Mouse (Mus musculus): ENCODE data around the gene A030005L19Rik. TPM values are rescaled to one million over a fixed set of nuclear protein-coding genes. Genes with fewer than 3 reads are reported as not detected.
"Not testable (repeated sequence)": the region's sequence is repeated elsewhere in the genome, so short reads cannot be mapped to it uniquely, and the experiment has no call there.

The A030005L19Rik gene
- polyA plus RNA-seq, 1 experiment from 2014 or later = not detected

DNA sequence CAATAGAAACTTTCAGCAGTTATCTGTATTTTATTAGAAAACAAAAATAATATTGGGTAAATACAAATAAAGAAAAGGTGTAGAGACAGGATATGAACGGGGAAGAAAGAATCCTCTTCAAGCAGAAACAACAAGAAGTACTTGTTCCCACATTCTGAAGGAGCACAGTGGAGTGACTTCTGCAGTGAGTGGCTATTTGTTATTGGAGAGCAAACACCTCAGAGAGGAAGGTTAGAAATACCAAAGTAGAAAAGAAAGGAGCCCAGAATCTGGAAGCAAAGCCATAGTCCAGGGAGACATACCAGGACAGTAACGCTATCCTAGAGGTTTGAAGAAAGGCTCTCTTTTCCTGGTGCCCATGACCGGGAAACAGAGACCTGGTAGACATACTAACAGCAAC lies 17.4 kb downstream of the A030005L19Rik start:
- not testable (repeated sequence) for H3K27me3 ChIP-seq (ENCODE audit: insufficient read depth, low read length); H3K36me3 ChIP-seq (ENCODE audit: insufficient read depth, low read length); ATAC-seq (ENCODE audit: low FRiP score, low TSS enrichment); H3K4me1 ChIP-seq (ENCODE audit: insufficient read depth, low read length); H3K9me3 ChIP-seq (ENCODE audit: low read length); H3K27ac ChIP-seq (ENCODE audit: low read length); H3K4me3 ChIP-seq (ENCODE audit: low read length); H3K4me2 ChIP-seq (replicated peaks; ENCODE audit: low read depth, low read length); H3K9ac ChIP-seq (replicated peaks; ENCODE audit: low read length)
- 77% methylated on average over 2 of the region's 3 CpGs for WGBS

DNA sequence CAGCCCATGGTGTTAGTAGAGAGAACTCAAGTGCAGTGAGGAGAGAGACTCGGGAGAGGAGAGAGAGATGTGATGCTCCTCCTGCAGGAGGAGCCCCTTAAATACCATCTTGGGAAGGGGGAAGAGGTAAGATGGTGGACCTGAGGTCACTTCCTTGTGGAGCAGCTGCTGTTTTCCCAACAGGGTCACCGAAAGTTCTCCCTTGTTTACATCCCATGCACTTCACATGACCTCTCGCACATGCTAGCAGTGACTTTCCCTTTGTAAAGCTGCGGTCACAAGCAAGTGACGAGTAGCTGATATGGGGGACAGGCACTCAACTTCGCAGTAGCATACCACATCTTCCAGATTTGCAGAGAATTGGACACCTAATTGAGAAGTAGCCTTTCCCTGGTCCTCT lies 18.2 kb downstream of the A030005L19Rik start, which contains the start of gene Gm6217:
TSS of gene Gm6217 (minus strand) at position 74 of the 400 bp plus-strand sequence.
- H3K9me3 ChIP-seq (ENCODE audit: low read length); H3K27ac ChIP-seq (ENCODE audit: low read length); H3K36me3 ChIP-seq (ENCODE audit: insufficient read depth, low read length); ATAC-seq (ENCODE audit: low FRiP score, low TSS enrichment); H3K9ac ChIP-seq (replicated peaks; ENCODE audit: low read length); H3K27me3 ChIP-seq (ENCODE audit: insufficient read depth, low read length); H3K4me3 ChIP-seq (ENCODE audit: low read length); H3K4me2 ChIP-seq (replicated peaks; ENCODE audit: low read depth, low read length); H3K4me1 ChIP-seq (ENCODE audit: insufficient read depth, low read length): not testable (repeated sequence)
- no CpG with 5 or more reads among the region's 6 CpGs for WGBS

DNA sequence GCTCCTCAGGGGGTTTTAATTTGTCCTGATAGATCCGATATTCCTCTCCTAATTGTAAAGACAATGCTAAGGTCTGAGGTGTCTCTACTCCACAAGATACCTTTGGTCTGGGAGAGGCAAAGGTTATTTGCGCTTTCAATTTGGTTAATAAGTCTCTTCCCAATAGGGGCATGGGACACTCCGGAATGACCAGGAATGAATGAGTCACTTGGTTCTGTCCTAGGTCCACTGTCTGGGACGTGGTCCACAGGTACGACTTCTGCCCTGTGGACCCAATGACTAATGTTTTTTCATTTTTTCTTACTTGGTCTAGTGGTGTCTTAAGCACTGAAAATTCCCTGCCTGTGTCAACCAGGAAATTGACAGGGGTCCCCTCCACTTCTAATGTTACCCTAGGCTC lies 25.5 kb downstream of the A030005L19Rik start:
- Histone ChIP-seq H3K9me3 (ENCODE audit: low read length) (peaks cover 11% of the 10 kb centered on the region), H3K27me3 (ENCODE audit: insufficient read depth, low read length) (no peaks in the 10 kb centered on the region), H3K4me1 (ENCODE audit: insufficient read depth, low read length) (no peaks in the 10 kb centered on the region), H3K27ac (ENCODE audit: low read length) (no peak overlapping the region), H3K4me3 (ENCODE audit: low read length) (no peak overlapping the region), H3K36me3 (ENCODE audit: insufficient read depth, low read length) (no peaks in the 10 kb centered on the region), H3K4me2 (replicated peaks; ENCODE audit: low read depth, low read length) (no peak overlapping the region), H3K9ac (replicated peaks; ENCODE audit: low read length) (no peak overlapping the region)
- ATAC-seq (ENCODE audit: low FRiP score, low TSS enrichment) = no peak
- 93% methylated on average over 5 of the region's 5 CpGs for WGBS

DNA sequence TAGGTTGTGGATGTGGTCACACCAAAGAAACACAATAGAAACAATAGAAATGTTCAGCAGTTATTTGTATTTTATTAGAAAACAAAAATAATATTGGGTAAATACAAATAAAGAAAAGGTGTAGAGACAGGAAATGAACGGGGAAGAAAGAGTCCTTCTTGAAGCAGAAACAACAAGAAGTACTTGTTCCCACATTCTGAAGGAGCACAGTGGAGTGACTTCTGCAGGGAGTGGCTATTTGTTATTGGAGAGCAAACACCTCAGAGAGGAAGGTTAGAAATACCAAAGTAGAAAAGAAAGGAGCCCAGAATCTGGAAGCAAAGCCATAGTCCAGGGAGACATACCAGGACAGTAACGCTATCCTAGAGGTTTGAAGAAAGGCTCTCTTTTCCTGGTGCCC lies 29.4 kb downstream of the A030005L19Rik start:
- H3K4me1 ChIP-seq (ENCODE audit: insufficient read depth, low read length); H3K9ac ChIP-seq (replicated peaks; ENCODE audit: low read length); H3K36me3 ChIP-seq (ENCODE audit: insufficient read depth, low read length); H3K4me3 ChIP-seq (ENCODE audit: low read length); H3K9me3 ChIP-seq (ENCODE audit: low read length); H3K27me3 ChIP-seq (ENCODE audit: insufficient read depth, low read length); ATAC-seq (ENCODE audit: low FRiP score, low TSS enrichment); H3K4me2 ChIP-seq (replicated peaks; ENCODE audit: low read depth, low read length); H3K27ac ChIP-seq (ENCODE audit: low read length): not testable (repeated sequence)
- WGBS = 64% methylated on average over 1 of the region's 2 CpGs

DNA sequence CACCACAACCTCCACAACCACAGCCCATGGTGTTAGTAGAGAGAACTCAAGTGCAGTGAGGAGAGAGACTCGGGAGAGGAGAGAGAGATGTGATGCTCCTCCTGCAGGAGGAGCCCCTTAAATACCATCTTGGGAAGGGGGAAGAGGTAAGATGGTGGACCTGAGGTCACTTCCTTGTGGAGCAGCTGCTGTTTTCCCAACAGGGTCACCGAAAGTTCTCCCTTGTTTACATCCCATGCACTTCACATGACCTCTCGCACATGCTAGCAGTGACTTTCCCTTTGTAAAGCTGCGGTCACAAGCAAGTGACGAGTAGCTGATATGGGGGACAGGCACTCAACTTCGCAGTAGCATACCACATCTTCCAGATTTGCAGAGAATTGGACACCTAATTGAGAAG lies 30.2 kb downstream of the A030005L19Rik start, which contains the start of gene A030003K21Rik:
TSS of gene A030003K21Rik (minus strand) at position 94 of the 400 bp plus-strand sequence.
- not testable (repeated sequence) for H3K36me3 ChIP-seq (ENCODE audit: insufficient read depth, low read length); H3K9me3 ChIP-seq (ENCODE audit: low read length); H3K27me3 ChIP-seq (ENCODE audit: insufficient read depth, low read length); ATAC-seq (ENCODE audit: low FRiP score, low TSS enrichment); H3K4me2 ChIP-seq (replicated peaks; ENCODE audit: low read depth, low read length); H3K4me3 ChIP-seq (ENCODE audit: low read length); H3K4me1 ChIP-seq (ENCODE audit: insufficient read depth, low read length); H3K9ac ChIP-seq (replicated peaks; ENCODE audit: low read length); H3K27ac ChIP-seq (ENCODE audit: low read length)
- WGBS = no CpG with 5 or more reads among the region's 6 CpGs

DNA sequence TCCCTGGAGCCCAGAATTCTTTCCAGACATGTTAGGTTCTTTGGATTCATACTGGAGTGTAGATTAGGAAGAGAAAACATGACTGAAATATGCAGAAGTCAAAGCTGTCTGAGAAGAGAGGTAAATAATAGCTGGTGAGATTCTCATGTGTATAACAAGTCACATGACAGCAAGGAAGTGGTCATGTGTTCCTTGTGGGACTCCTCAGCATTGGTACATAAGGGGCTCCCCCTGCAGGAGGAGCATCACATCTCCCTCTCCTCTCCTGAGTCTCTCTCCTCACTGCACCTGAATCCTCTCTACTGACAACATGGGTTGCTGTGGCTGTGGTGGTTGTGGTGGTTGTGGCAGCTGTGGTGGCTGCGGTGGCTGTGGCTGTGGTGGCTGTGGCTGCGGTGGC lies 32.9 kb downstream of the A030005L19Rik start:
- H3K27ac ChIP-seq (ENCODE audit: low read length); H3K4me2 ChIP-seq (replicated peaks; ENCODE audit: low read depth, low read length); H3K9ac ChIP-seq (replicated peaks; ENCODE audit: low read length); H3K27me3 ChIP-seq (ENCODE audit: insufficient read depth, low read length); H3K4me3 ChIP-seq (ENCODE audit: low read length); H3K36me3 ChIP-seq (ENCODE audit: insufficient read depth, low read length); ATAC-seq (ENCODE audit: low FRiP score, low TSS enrichment); H3K9me3 ChIP-seq (ENCODE audit: low read length); H3K4me1 ChIP-seq (ENCODE audit: insufficient read depth, low read length): not testable (repeated sequence)
- WGBS = 100% methylated on average over 2 of the region's 2 CpGs

DNA sequence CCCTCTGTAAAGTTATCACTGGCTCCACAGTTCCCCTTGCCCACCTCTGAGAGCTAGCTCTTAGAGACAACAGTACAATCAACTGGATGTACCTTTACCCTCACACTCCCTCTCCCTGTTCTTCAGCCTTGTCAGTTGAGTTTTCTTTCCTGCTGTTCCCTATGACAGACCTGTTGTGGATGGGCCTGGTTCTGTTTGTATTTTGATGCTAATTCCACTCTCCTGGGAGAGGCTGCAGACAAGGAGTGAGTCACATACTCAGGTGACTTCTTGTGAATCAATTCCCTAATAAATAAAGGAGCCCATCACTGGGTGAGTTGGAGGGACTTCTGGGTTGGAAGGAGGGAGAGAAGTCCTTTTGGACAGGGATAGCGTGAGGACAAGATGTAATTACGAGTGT lies 35.5 kb downstream of the A030005L19Rik start:
- no peaks in the 10 kb centered on the region for H3K4me1 ChIP-seq (ENCODE audit: insufficient read depth, low read length)
- H3K4me2 ChIP-seq (replicated peaks; ENCODE audit: low read depth, low read length) = no peak overlapping the region
- H3K36me3 ChIP-seq (ENCODE audit: insufficient read depth, low read length) = no peaks in the 10 kb centered on the region
- H3K4me3 ChIP-seq (ENCODE audit: low read length) = no peak overlapping the region
- WGBS = 88% methylated on average over 2 of the region's 2 CpGs
- H3K27ac ChIP-seq (ENCODE audit: low read length) = no peak overlapping the region
- no peaks in the 10 kb centered on the region for H3K9me3 ChIP-seq (ENCODE audit: low read length)
- ATAC-seq (ENCODE audit: low FRiP score, low TSS enrichment) = no peak
- H3K27me3 ChIP-seq (ENCODE audit: insufficient read depth, low read length) = no peaks in the 10 kb centered on the region
- H3K9ac ChIP-seq (replicated peaks; ENCODE audit: low read length) = no peak overlapping the region

DNA sequence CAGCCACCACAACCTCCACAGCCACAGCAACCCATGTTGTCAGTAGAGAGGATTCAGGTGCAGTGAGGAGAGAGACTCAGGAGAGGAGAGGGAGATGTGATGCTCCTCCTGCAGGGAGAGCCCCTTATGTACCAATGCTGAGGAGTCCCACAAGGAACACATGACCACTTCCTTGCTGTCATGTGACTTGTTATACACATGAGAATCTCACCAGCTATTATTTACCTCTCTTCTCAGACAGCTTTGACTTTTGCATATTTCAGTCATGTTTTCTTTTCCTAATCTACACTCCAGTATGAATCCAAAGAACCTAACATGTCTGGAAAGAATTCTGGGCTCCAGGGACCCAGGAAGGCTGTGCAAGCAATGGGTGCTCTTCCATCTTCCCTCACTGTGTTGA lies 42.8 kb downstream of the A030005L19Rik start, which contains the start of gene Gm7544:
TSS of gene Gm7544 (minus strand) at position 101 of the 400 bp plus-strand sequence.
- H3K27ac ChIP-seq (ENCODE audit: low read length); H3K9ac ChIP-seq (replicated peaks; ENCODE audit: low read length); ATAC-seq (ENCODE audit: low FRiP score, low TSS enrichment); H3K4me2 ChIP-seq (replicated peaks; ENCODE audit: low read depth, low read length); H3K4me3 ChIP-seq (ENCODE audit: low read length); H3K9me3 ChIP-seq (ENCODE audit: low read length); H3K36me3 ChIP-seq (ENCODE audit: insufficient read depth, low read length); H3K27me3 ChIP-seq (ENCODE audit: insufficient read depth, low read length); H3K4me1 ChIP-seq (ENCODE audit: insufficient read depth, low read length): not testable (repeated sequence)

DNA sequence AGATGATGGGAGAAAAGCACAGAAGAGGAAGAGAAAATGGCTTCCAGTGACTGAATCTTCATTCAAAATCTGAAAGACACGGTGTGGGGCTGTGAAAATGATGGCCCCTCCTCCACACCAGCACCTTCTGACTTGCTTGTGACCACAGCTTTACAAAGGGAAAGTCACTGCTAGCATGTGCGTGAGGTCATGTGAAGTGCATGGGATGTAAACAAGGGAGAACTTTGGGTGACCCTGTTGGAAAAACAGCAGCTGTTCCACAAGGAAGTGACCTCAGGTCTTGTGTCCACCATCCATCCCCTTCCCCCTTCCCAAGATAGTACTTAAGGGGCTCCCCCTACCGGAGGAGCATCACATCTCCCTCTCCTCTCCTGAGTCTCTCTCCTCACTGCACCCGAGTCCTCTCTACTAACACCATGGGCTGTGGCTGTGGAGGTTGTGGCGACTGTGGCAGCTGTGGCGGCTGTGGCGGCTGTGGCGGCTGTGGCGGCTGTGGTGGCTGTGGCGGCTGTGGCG lies 46.8 kb downstream of the A030005L19Rik start, which contains the start of gene Gm47955:
TSS of gene Gm47955 (plus strand) at position 417 of the 516 bp plus-strand sequence.
- no peak for ATAC-seq (ENCODE audit: low FRiP score, low TSS enrichment)
- Histone ChIP-seq H3K9ac (replicated peaks; ENCODE audit: low read length) (no peak within 1 kb of the TSS), H3K4me3 (ENCODE audit: low read length) (no peak within 1 kb of the TSS), H3K9me3 (ENCODE audit: low read length) (no peaks in the 10 kb centered on the region), H3K4me2 (replicated peaks; ENCODE audit: low read depth, low read length) (no peak within 1 kb of the TSS), H3K4me1 (ENCODE audit: insufficient read depth, low read length) (no peaks in the 10 kb centered on the region), H3K27ac (ENCODE audit: low read length) (no peak within 1 kb of the TSS), H3K36me3 (ENCODE audit: insufficient read depth, low read length) (no peaks in the 10 kb centered on the region), H3K27me3 (ENCODE audit: insufficient read depth, low read length) (no peaks in the 10 kb centered on the region)
- 80% methylated on average over 7 of the region's 11 CpGs for WGBS
